Mouse (Mus musculus): ENCODE measurements at regions not wholly inside any gene's neighbourhood (a gene's known extent, or its start where the extent isn't known, plus 50 kb on each side); places are given as distances from the start of the nearest gene placed in this dataset.

DNA sequence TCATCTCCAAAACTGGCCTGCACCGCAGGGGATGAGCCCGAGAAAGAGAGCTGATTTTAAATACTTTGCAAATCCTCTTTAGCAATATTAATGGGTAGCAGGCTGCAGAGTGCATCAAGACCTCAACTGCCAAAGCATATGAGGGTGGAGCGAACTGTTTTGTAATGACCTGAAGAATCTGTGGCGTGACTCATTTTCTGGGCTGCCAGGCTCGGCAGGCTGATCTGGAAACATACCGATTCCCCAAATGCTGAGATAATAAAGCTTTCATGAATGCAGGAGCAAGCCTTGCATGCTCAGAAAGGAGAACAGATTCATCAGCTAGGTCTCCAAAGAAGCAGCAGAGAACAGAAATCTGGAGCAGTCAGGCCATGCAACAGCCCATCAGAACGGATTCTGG, 809.1 kb upstream of the 4930452B06Rik start:
- no peak for TF ChIP-seq CTCF (IDR thresholded peaks at IDR 0.05; ENCODE audit: extremely low read depth, insufficient read depth, low read length)
- no peak for TF ChIP-seq POLR2A (IDR thresholded peaks at IDR 0.05; ENCODE audit: extremely low read depth, insufficient read depth, low read length)

Data from cortical plate, adult 2 months (tissue).